Mouse (Mus musculus): ENCODE data around the gene Cacna1e. TPM values are rescaled to one million over a fixed set of nuclear protein-coding genes. Genes with fewer than 3 reads are reported as not detected.

The Cacna1e gene
- polyA plus RNA-seq, 1 experiment: 51.9 TPM

GRCm38 (mm10) chr1:154704558-154705185 is 179.6 kb downstream of the Cacna1e start:
- WGBS: 63% methylated on average over 11 of the region's 11 CpGs
- TF ChIP-seq POLR2A (IDR thresholded peaks at IDR 0.05; ENCODE audit: borderline replicate concordance, insufficient read depth, low read length) (no peak), CTCF (IDR thresholded peaks at IDR 0.05; ENCODE audit: borderline replicate concordance, insufficient read depth, low read depth, low read length) (no peak)
- Histone ChIP-seq H3K27me3 (ENCODE audit: control insufficient read depth, insufficient read depth, low read length) (no peaks in the 10 kb centered on the region), H3K4me3 (replicated peaks; ENCODE audit: insufficient read depth, low read depth, low read length) (no peak overlapping the region), H3K4me1 (ENCODE audit: control insufficient read depth, insufficient read depth, low read length) (peaks cover 3% of the 10 kb centered on the region), H3K27ac (ENCODE audit: insufficient read depth, low read length) (no peak overlapping the region)
- no peak for DNase-seq

- TF ChIP-seq CTCF (IDR thresholded peaks at IDR 0.05; ENCODE audit: borderline replicate concordance, insufficient read depth, low read depth, low read length): no peak
- TF ChIP-seq POLR2A (IDR thresholded peaks at IDR 0.05; ENCODE audit: borderline replicate concordance, insufficient read depth, low read length): no peak
- no peaks in the 10 kb centered on the region for H3K27me3 ChIP-seq (ENCODE audit: control insufficient read depth, insufficient read depth, low read length)
- H3K4me3 ChIP-seq (replicated peaks; ENCODE audit: insufficient read depth, low read depth, low read length): no peak overlapping the region
- 62% methylated on average over 2 of the region's 2 CpGs for WGBS
- H3K4me1 ChIP-seq (ENCODE audit: control insufficient read depth, insufficient read depth, low read length): peaks cover 3% of the 10 kb centered on the region
- H3K27ac ChIP-seq (ENCODE audit: insufficient read depth, low read length): no peak overlapping the region
- DNase-seq: no peak
Measured at GRCm38 (mm10) chr1:154702623-154703022, 181.7 kb downstream of the Cacna1e start.

GRCm38 (mm10) chr1:154688876-154689665 is 195.2 kb downstream of the Cacna1e start:
- DNase-seq: no peak
- Histone ChIP-seq H3K4me1 (ENCODE audit: control insufficient read depth, insufficient read depth, low read length) (peaks cover 11% of the 10 kb centered on the region), H3K4me3 (replicated peaks; ENCODE audit: insufficient read depth, low read depth, low read length) (no peak overlapping the region), H3K27me3 (ENCODE audit: control insufficient read depth, insufficient read depth, low read length) (no peaks in the 10 kb centered on the region), H3K27ac (ENCODE audit: insufficient read depth, low read length) (no peak overlapping the region)
- TF ChIP-seq POLR2A (IDR thresholded peaks at IDR 0.05; ENCODE audit: borderline replicate concordance, insufficient read depth, low read length) (no peak), CTCF (IDR thresholded peaks at IDR 0.05; ENCODE audit: borderline replicate concordance, insufficient read depth, low read depth, low read length) (no peak)
- WGBS: 56% methylated on average over 14 of the region's 14 CpGs

- Histone ChIP-seq H3K4me3 (replicated peaks; ENCODE audit: insufficient read depth, low read depth, low read length) (no peak overlapping the region), H3K27me3 (ENCODE audit: control insufficient read depth, insufficient read depth, low read length) (no peaks in the 10 kb centered on the region), H3K4me1 (ENCODE audit: control insufficient read depth, insufficient read depth, low read length) (peaks cover 11% of the 10 kb centered on the region), H3K27ac (ENCODE audit: insufficient read depth, low read length) (no peak overlapping the region)
- 16% methylated on average over 6 of the region's 6 CpGs for WGBS
- DNase-seq: peak; percentile 59 to 80
- TF ChIP-seq CTCF (IDR thresholded peaks at IDR 0.05; ENCODE audit: borderline replicate concordance, insufficient read depth, low read depth, low read length): no peak
Measured at GRCm38 (mm10) chr1:154686861-154687260, 197.4 kb downstream of the Cacna1e start.

- H3K27me3 ChIP-seq (ENCODE audit: control insufficient read depth, insufficient read depth, low read length): no peaks in the 10 kb centered on the region
- DNase-seq: no peak
- H3K4me3 ChIP-seq (replicated peaks; ENCODE audit: insufficient read depth, low read depth, low read length): no peak overlapping the region
- H3K27ac ChIP-seq (ENCODE audit: insufficient read depth, low read length): no peak overlapping the region
- no peak for TF ChIP-seq POLR2A (IDR thresholded peaks at IDR 0.05; ENCODE audit: borderline replicate concordance, insufficient read depth, low read length)
- no peak for TF ChIP-seq CTCF (IDR thresholded peaks at IDR 0.05; ENCODE audit: borderline replicate concordance, insufficient read depth, low read depth, low read length)
- WGBS: 80% methylated on average over 1 of the region's 1 CpGs
- peaks cover 11% of the 10 kb centered on the region for H3K4me1 ChIP-seq (ENCODE audit: control insufficient read depth, insufficient read depth, low read length)
Measured at GRCm38 (mm10) chr1:154683477-154684106, 200.7 kb downstream of the Cacna1e start.

GRCm38 (mm10) chr1:154678989-154679388 is 205.3 kb downstream of the Cacna1e start:
- TF ChIP-seq CTCF (IDR thresholded peaks at IDR 0.05; ENCODE audit: borderline replicate concordance, insufficient read depth, low read depth, low read length) (no peak), POLR2A (IDR thresholded peaks at IDR 0.05; ENCODE audit: borderline replicate concordance, insufficient read depth, low read length) (no peak)
- no peak overlapping the region for H3K27ac ChIP-seq (ENCODE audit: insufficient read depth, low read length)
- WGBS: 39% methylated on average over 1 of the region's 1 CpGs

GRCm38 (mm10) chr1:154678151-154678550 is 206.2 kb downstream of the Cacna1e start:
- Histone ChIP-seq H3K27me3 (ENCODE audit: control insufficient read depth, insufficient read depth, low read length) (no peaks in the 10 kb centered on the region), H3K4me3 (replicated peaks; ENCODE audit: insufficient read depth, low read depth, low read length) (no peak overlapping the region), H3K4me1 (ENCODE audit: control insufficient read depth, insufficient read depth, low read length) (no peaks in the 10 kb centered on the region), H3K27ac (ENCODE audit: insufficient read depth, low read length) (no peak overlapping the region)
- no peak for DNase-seq
- WGBS: 60% methylated on average over 3 of the region's 3 CpGs
- TF ChIP-seq CTCF (IDR thresholded peaks at IDR 0.05; ENCODE audit: borderline replicate concordance, insufficient read depth, low read depth, low read length): no peak

More at GRCm38 (mm10) chr1:154678989-154679388, 205.3 kb downstream of the Cacna1e start:
- no peak for DNase-seq
- no peaks in the 10 kb centered on the region for H3K27me3 ChIP-seq (ENCODE audit: control insufficient read depth, insufficient read depth, low read length)
- no peak overlapping the region for H3K4me3 ChIP-seq (replicated peaks; ENCODE audit: insufficient read depth, low read depth, low read length)
- no peaks in the 10 kb centered on the region for H3K4me1 ChIP-seq (ENCODE audit: control insufficient read depth, insufficient read depth, low read length)
